Comparison of ENCODE assay signal across 11 mouse cellular contexts in genomic region chr14:55785195-55785594, GRCm38 (mm10). TPM values are rescaled to one million over a fixed set of nuclear protein-coding genes. Genes with fewer than 3 reads are reported as not detected.
DNase-seq lines count a peak whose midpoint lies in the region; ATAC-seq and TF ChIP-seq lines count a peak whose summit lies in the region.
"Had no signal": no experiment of that assay in that cellular context is flagged by ENCODE, and none has a peak within 500 bp of the region (broad histone marks: within the 10 kb centered on the region; RNA-seq: fewer than 3 reads in every experiment).

No protein-coding gene starts in this region.

- no peaks in the 10 kb centered on the region for H3K4me1 ChIP-seq in kidney, adult 2 months (ENCODE audit: control insufficient read depth, insufficient read depth, low read length)

- peak; percentile 12 for DNase-seq in kidney, adult 2 months
- DNase-seq in kidney, adult 8-10 months = no peak
- DNase-seq in urinary bladder, postnatal 25 days (ENCODE audit: low spot score) = peak; percentile 2
- no peak for DNase-seq in urinary bladder, postnatal 14 days (ENCODE audit: low spot score)
- peak; percentile 12 to 14 for DNase-seq in heart, postnatal 10 days
- DNase-seq in thymus, postnatal 4 days = peak; percentile 71

- TF ChIP-seq POLR2A in kidney, adult 2 months (IDR thresholded peaks at IDR 0.05; ENCODE audit: low read depth, low read length) = no peak

- no peak overlapping the region for H3K4me3 ChIP-seq in kidney, adult 2 months (ENCODE audit: insufficient read depth, low read depth, low read length)
- H3K4me3 ChIP-seq: hindbrain, embryonic 15.5 days; left cerebral cortex, adult 2 months had no signal

- WGBS in kidney, adult 2 months = 44% methylated on average over 6 of the region's 6 CpGs

- intact Hi-C loops in heart, postnatal 10 days (cut with DNase I) = loop anchor here (10.0 kb wide), 1 partner anchor 790 kb away; the partner anchor contains the start of genes Cenpj and Parp4

- H3K27me3 ChIP-seq in kidney, adult 2 months (replicated peaks; ENCODE audit: control insufficient read depth, insufficient read depth, low read length) = no peaks in the 10 kb centered on the region

- no peak overlapping the region for H3K27ac ChIP-seq in kidney, adult 2 months (ENCODE audit: insufficient read depth, low read depth, low read length)
- H3K27ac ChIP-seq: hindbrain, embryonic 15.5 days; left cerebral cortex, adult 2 months; macrophage had no signal

- peak; percentile 39; the same call in 1 of the 2 replicates for TF ChIP-seq CTCF in kidney, adult 2 months (conservative IDR thresholded peaks at IDR 0.05; ENCODE audit: insufficient read depth, insufficient read length, low read depth, low read length)

- no peaks in the 10 kb centered on the region for H3K36me3 ChIP-seq in kidney, adult 2 months (ENCODE audit: control insufficient read depth, insufficient read depth, low read length)
- H3K36me3 ChIP-seq: hindbrain, embryonic 15.5 days had no signal

- no peak for ATAC-seq in frontal cortex, adult (ENCODE audit: low TSS enrichment)
- ATAC-seq: Patski had no signal

RNA-seq across cellular contexts. Expression of gene Adcy4, which starts 1.3 kb away (rescaled TPM):
- 16.8 and 16.9 TPM in 2 replicates for polyA plus RNA-seq in kidney, adult 2 months (2012; rRNA removed)
- total RNA-seq in heart, postnatal 10 days (2021) = 10 to 100 TPM; 21.1 to 21.9 TPM
- polyA plus RNA-seq: Patski had no signal

RNA-seq across cellular contexts. Expression of gene Ripk3, which starts 3.5 kb away (rescaled TPM):
- 3.5 and 4.7 TPM in 2 replicates for polyA plus RNA-seq in kidney, adult 2 months (2012; rRNA removed)
- 1 to 10 TPM; 6.6 to 9.7 TPM for total RNA-seq in heart, postnatal 10 days (2021)

RNA-seq across cellular contexts. Expression of gene Ltb4r1, which starts 19.4 kb away (rescaled TPM):
- polyA plus RNA-seq in kidney, adult 2 months (2012; rRNA removed) = 0.75 and 1.1 TPM in 2 replicates
- under 1 TPM; 0.67 to 0.74 TPM for total RNA-seq in heart, postnatal 10 days (2021)
- polyA plus RNA-seq: Patski had no signal

RNA-seq across cellular contexts. Expression of gene Ltb4r2, which starts 24.0 kb away (rescaled TPM):
- 0.56 and 0.76 TPM in 2 replicates for polyA plus RNA-seq in kidney, adult 2 months (2012; rRNA removed)
- total RNA-seq in heart, postnatal 10 days (2021) = under 1 TPM in 1 of 2 experiments, not detected in 1; 0.10 TPM
- polyA plus RNA-seq: macrophage, Patski had no signal

RNA-seq across cellular contexts. Expression of gene Cideb, which starts 26.9 kb away (rescaled TPM):
- polyA plus RNA-seq in kidney, adult 2 months (2012; rRNA removed) = 485 and 513 TPM in 2 replicates
- total RNA-seq in heart, postnatal 10 days (2021) = 1 to 10 TPM; 1.1 to 1.2 TPM

Comparison
In these comparisons a context has a peak if more than half of its experiments do, and no peak if none do; other contexts are left out.
1. DNase-seq: peak in kidney, adult 2 months (single experiment), urinary bladder, postnatal 25 days (single experiment), heart, postnatal 10 days (2 of 2) and thymus, postnatal 4 days (single experiment); none in kidney, adult 8-10 months (0 of 2) and urinary bladder, postnatal 14 days (single experiment).